Mouse (Mus musculus) stomach, postnatal 0 days (tissue): ENCODE measurements around the gene Ube2e2.

ENCODE experiments used
- CTCF ChIP-seq: IDR thresholded peaks from 2 replicates; pipeline ENCODE4 v1.5.1; 2016; ENCODE audit warnings: antibody characterized with exemption, low read depth, mild to moderate bottlenecking, moderate library complexity
- EP300 ChIP-seq: optimal IDR thresholded peaks from 2 replicates; pipeline ENCODE3; 2016; ENCODE audit warnings: antibody characterized with exemption

DNA sequence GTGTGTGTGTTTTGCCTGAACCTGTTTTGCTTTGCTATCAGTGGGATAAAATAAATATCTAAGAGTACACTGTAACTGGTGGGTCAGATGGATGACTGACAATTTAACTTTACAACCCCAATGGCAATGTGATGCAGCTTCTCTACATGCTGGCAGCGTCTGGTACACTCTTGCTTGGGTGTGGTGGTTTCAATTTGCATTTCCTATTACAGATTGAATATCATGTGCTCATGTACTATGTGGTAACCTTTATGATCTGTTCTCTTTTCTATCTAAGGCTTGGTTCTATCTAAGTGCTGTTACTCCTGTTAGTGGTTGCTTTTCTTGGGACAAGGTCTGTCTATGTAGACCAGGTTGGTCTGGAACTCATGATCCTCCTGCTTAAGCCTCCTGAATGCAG is 292.1 kb downstream of the Ube2e2 start:
- TF ChIP-seq CTCF (no peak), EP300 (no peak)
